Mouse (Mus musculus) heart, embryonic 16.5 days (tissue): ENCODE measurements at regions not wholly inside any gene's neighbourhood (a gene's known extent, or its start where the extent isn't known, plus 50 kb on each side); places are given as distances from the start of the nearest gene placed in this dataset.

Source experiments
- ATAC-seq: fragments of 200-750 bp; cut with Nextera tagmentation; replicated peaks from 2 replicates; pipeline ENCODE4 v1.8.0; 2017; ENCODE audit warnings: moderate number of reproducible peaks; ENCODE audit not compliant: insufficient read depth, low FRiP score; ENCODE audit errors: extremely low read depth
- H3K27ac ChIP-seq: fragments of 300-500 bp; sonication (generic); 2 replicates; pipeline ENCODE4 v1.5.1; 2014; ENCODE audit warnings: mild to moderate bottlenecking, low read length, control low read depth, moderate library complexity
- H3K27me3 ChIP-seq: fragments of 300-500 bp; sonication (generic); 2 replicates; pipeline ENCODE4 v1.6.1; 2014; ENCODE audit warnings: low read length, mixed read lengths; ENCODE audit not compliant: control insufficient read depth, insufficient read depth
- H3K36me3 ChIP-seq: fragments of 300-500 bp; sonication (generic); 2 replicates; pipeline ENCODE4 v1.6.1; 2014; ENCODE audit not compliant: control insufficient read depth, insufficient read depth
- H3K4me1 ChIP-seq: fragments of 300-500 bp; sonication (generic); 2 replicates; pipeline ENCODE4 v1.6.1; 2014; ENCODE audit warnings: low read length, mixed read lengths; ENCODE audit not compliant: control insufficient read depth, insufficient read depth
- H3K4me2 ChIP-seq: fragments of 300-500 bp; sonication (generic); 2 replicates; pipeline ENCODE4 v1.6.1; 2014; ENCODE audit warnings: low read depth, mild to moderate bottlenecking, control low read depth, low read length
- H3K4me3 ChIP-seq: fragments of 300-500 bp; sonication (generic); 2 replicates; pipeline ENCODE4 v1.5.1; 2014; ENCODE audit warnings: mild to moderate bottlenecking, control low read depth, low read length
- H3K9ac ChIP-seq: fragments of 300-500 bp; sonication (generic); 2 replicates; pipeline ENCODE4 v1.6.1; 2014; ENCODE audit warnings: low read length, control low read depth
- H3K9me3 ChIP-seq: fragments of 300-500 bp; sonication (generic); replicated peaks from 2 replicates; pipeline ENCODE4 v1.6.1; 2016; ENCODE audit warnings: low read length; ENCODE audit not compliant: control insufficient read depth
- WGBS: fragments of 180-500 bp; shearing (Covaris S2); extraction: QIAGEN DNeasy Blood & Tissue Kit; methylation state at CpG from one replicate; pipeline ENCODE4 v1.1.7; 2014; 5-methylcytosine and 5-hydroxymethylcytosine counted together

- WGBS: 75% methylated on average over 2 of the region's 2 CpGs
- no peak overlapping the region for H3K4me3 ChIP-seq
- ATAC-seq: no peak
Observed at GRCm38 (mm10) chr3:102574320-102574719, 104.6 kb downstream of the Ngf start.

GRCm38 (mm10) chr3:102576896-102577295, 107.2 kb downstream of the Ngf start:
- no peak for ATAC-seq
- WGBS: 73% methylated on average over 2 of the region's 2 CpGs
- H3K27ac ChIP-seq: no peak overlapping the region

More at GRCm38 (mm10) chr3:102574320-102574719, 104.6 kb downstream of the Ngf start:
- no peak overlapping the region for H3K4me2 ChIP-seq
- no peak overlapping the region for H3K9ac ChIP-seq
- no peaks in the 10 kb centered on the region for H3K36me3 ChIP-seq
- H3K27ac ChIP-seq: no peak overlapping the region
- H3K4me1 ChIP-seq: no peaks in the 10 kb centered on the region
- no peaks in the 10 kb centered on the region for H3K9me3 ChIP-seq
- H3K27me3 ChIP-seq: no peaks in the 10 kb centered on the region

GRCm38 (mm10) chr3:102581830-102582229, 112.1 kb downstream of the Ngf start:
- H3K27ac ChIP-seq: no peak overlapping the region
- no peak overlapping the region for H3K9ac ChIP-seq
- 79% methylated on average over 3 of the region's 3 CpGs for WGBS
- H3K36me3 ChIP-seq: no peaks in the 10 kb centered on the region
- no peak for ATAC-seq
- no peaks in the 10 kb centered on the region for H3K4me1 ChIP-seq
- H3K9me3 ChIP-seq: no peaks in the 10 kb centered on the region
- H3K27me3 ChIP-seq: no peaks in the 10 kb centered on the region
- H3K4me3 ChIP-seq: no peak overlapping the region
- no peak overlapping the region for H3K4me2 ChIP-seq

More at GRCm38 (mm10) chr3:102576896-102577295, 107.2 kb downstream of the Ngf start:
- Histone ChIP-seq H3K9me3 (no peaks in the 10 kb centered on the region), H3K36me3 (no peaks in the 10 kb centered on the region), H3K27me3 (no peaks in the 10 kb centered on the region), H3K4me3 (no peak overlapping the region), H3K9ac (no peak overlapping the region), H3K4me2 (no peak overlapping the region), H3K4me1 (no peaks in the 10 kb centered on the region)

- Histone ChIP-seq H3K27ac (no peak overlapping the region), H3K4me1 (no peaks in the 10 kb centered on the region), H3K36me3 (no peaks in the 10 kb centered on the region), H3K9me3 (no peaks in the 10 kb centered on the region), H3K9ac (no peak overlapping the region), H3K4me3 (no peak overlapping the region), H3K4me2 (no peak overlapping the region), H3K27me3 (no peaks in the 10 kb centered on the region)
- ATAC-seq: no peak
- WGBS: 78% methylated on average over 2 of the region's 2 CpGs
Observed at GRCm38 (mm10) chr3:102585136-102585535, 115.4 kb downstream of the Ngf start.

GRCm38 (mm10) chr3:102586221-102586620, 116.5 kb downstream of the Ngf start:
- Histone ChIP-seq H3K4me3 (no peak overlapping the region), H3K36me3 (no peaks in the 10 kb centered on the region), H3K27ac (no peak overlapping the region), H3K4me2 (no peak overlapping the region), H3K4me1 (no peaks in the 10 kb centered on the region), H3K27me3 (no peaks in the 10 kb centered on the region), H3K9me3 (no peaks in the 10 kb centered on the region), H3K9ac (no peak overlapping the region)
- no peak for ATAC-seq
- 22% methylated on average over 5 of the region's 5 CpGs for WGBS

GRCm38 (mm10) chr3:102592041-102592440, 122.3 kb downstream of the Ngf start:
- no peaks in the 10 kb centered on the region for H3K36me3 ChIP-seq
- H3K27ac ChIP-seq: no peak overlapping the region
- H3K9ac ChIP-seq: no peak overlapping the region
- no peak for ATAC-seq
- H3K4me3 ChIP-seq: no peak overlapping the region
- 57% methylated on average over 7 of the region's 7 CpGs for WGBS
- H3K4me1 ChIP-seq: no peaks in the 10 kb centered on the region
- H3K27me3 ChIP-seq: no peaks in the 10 kb centered on the region
- no peak overlapping the region for H3K4me2 ChIP-seq
- no peaks in the 10 kb centered on the region for H3K9me3 ChIP-seq

GRCm38 (mm10) chr3:102596944-102597551, 127.3 kb downstream of the Ngf start:
- no peak overlapping the region for H3K27ac ChIP-seq
- no peaks in the 10 kb centered on the region for H3K36me3 ChIP-seq
- no peaks in the 10 kb centered on the region for H3K4me1 ChIP-seq
- no peak for ATAC-seq
- H3K9me3 ChIP-seq: peaks cover 7% of the 10 kb centered on the region
- H3K4me3 ChIP-seq: no peak overlapping the region
- WGBS: 90% methylated on average over 4 of the region's 4 CpGs
- no peak overlapping the region for H3K4me2 ChIP-seq
- no peak overlapping the region for H3K9ac ChIP-seq
- no peaks in the 10 kb centered on the region; the same call in 1 of the 2 replicates for H3K27me3 ChIP-seq

GRCm38 (mm10) chr3:102599061-102599460, 129.3 kb downstream of the Ngf start:
- Histone ChIP-seq H3K9me3 (peaks cover 7% of the 10 kb centered on the region), H3K4me2 (no peak overlapping the region), H3K36me3 (no peaks in the 10 kb centered on the region), H3K4me1 (no peaks in the 10 kb centered on the region), H3K4me3 (no peak overlapping the region), H3K27me3 (no peaks in the 10 kb centered on the region; the same call in 1 of the 2 replicates), H3K27ac (no peak overlapping the region), H3K9ac (no peak overlapping the region)
- 65% methylated on average over 7 of the region's 7 CpGs for WGBS
- no peak for ATAC-seq

GRCm38 (mm10) chr3:102602766-102603165, 131.6 kb upstream of the Tspan2 start:
- H3K9me3 ChIP-seq: peaks cover 7% of the 10 kb centered on the region
- no peak overlapping the region for H3K27ac ChIP-seq
- no peaks in the 10 kb centered on the region; the same call in 1 of the 2 replicates for H3K27me3 ChIP-seq
- ATAC-seq: no peak
- no peaks in the 10 kb centered on the region for H3K4me1 ChIP-seq
- no peak overlapping the region for H3K4me3 ChIP-seq
- no peak overlapping the region for H3K9ac ChIP-seq
- 87% methylated on average over 13 of the region's 13 CpGs for WGBS
- no peak overlapping the region for H3K4me2 ChIP-seq
- H3K36me3 ChIP-seq: no peaks in the 10 kb centered on the region
